Mouse (Mus musculus) midbrain, postnatal 0 days (tissue): ENCODE data around the gene Bhlhe41. TPM values are rescaled to one million over a fixed set of nuclear protein-coding genes. Genes with fewer than 3 reads are reported as not detected.
A peak's percentile ranks its signal among the peaks of the same experiment; 100 is the strongest.

Source experiments
- ATAC-seq: fragments of 200-750 bp; cut with Nextera tagmentation; 2 replicates; pipeline ENCODE4 v1.8.0; 2017; ENCODE audit warnings: moderate number of reproducible peaks, mild to moderate bottlenecking, moderate TSS enrichment, moderate library complexity; ENCODE audit not compliant: low FRiP score
- DNase-seq: peaks from one replicate; pipeline ENCODE4 v3.0.0-alpha.2; 2015; ENCODE audit warnings: low spot score
- H3K27ac ChIP-seq: fragments of 300-500 bp; sonication (generic); 2 replicates; pipeline ENCODE4 v1.5.1; 2014; ENCODE audit warnings: low read depth, mild to moderate bottlenecking, low read length, mixed read lengths
- H3K27me3 ChIP-seq: fragments of 300-500 bp; sonication (generic); 2 replicates; pipeline ENCODE4 v1.6.1; 2014; ENCODE audit warnings: low read length, control low read depth, mixed read lengths; ENCODE audit not compliant: insufficient read depth
- H3K36me3 ChIP-seq: fragments of 300-500 bp; sonication (generic); 2 replicates; pipeline ENCODE4 v1.6.1; 2014; ENCODE audit warnings: low read length, control low read depth, mixed read lengths; ENCODE audit not compliant: insufficient read depth
- H3K4me1 ChIP-seq: fragments of 300-500 bp; sonication (generic); 2 replicates; pipeline ENCODE4 v1.6.1; 2014; ENCODE audit warnings: mild to moderate bottlenecking, control low read depth, antibody characterized with exemption, low read length, mixed read lengths; ENCODE audit not compliant: insufficient read depth
- H3K4me2 ChIP-seq: fragments of 300-500 bp; sonication (generic); 2 replicates; pipeline ENCODE4 v1.6.1; 2014; ENCODE audit warnings: low read depth, mild to moderate bottlenecking, low read length, mixed read lengths; ENCODE audit not compliant: poor library complexity, severe bottlenecking
- H3K4me3 ChIP-seq: fragments of 300-500 bp; sonication (generic); 2 replicates; pipeline ENCODE4 v1.5.1; 2014; ENCODE audit warnings: low read depth, mild to moderate bottlenecking, low read length, moderate library complexity
- H3K9ac ChIP-seq: fragments of 300-500 bp; sonication (generic); replicated peaks from 2 replicates; pipeline ENCODE4 v1.6.1; 2014; ENCODE audit warnings: mild to moderate bottlenecking, low read length, moderate library complexity, mixed read lengths; ENCODE audit not compliant: poor library complexity, severe bottlenecking
- H3K9me3 ChIP-seq: fragments of 300-500 bp; sonication (generic); 2 replicates; pipeline ENCODE4 v1.6.1; 2016; ENCODE audit warnings: low read length, control low read depth
- CTCF ChIP-seq: IDR thresholded peaks from 2 replicates; pipeline ENCODE4 v1.5.1; 2016; ENCODE audit warnings: antibody characterized with exemption, mild to moderate bottlenecking
- WGBS: fragments of 180-500 bp; shearing (Covaris S2); extraction: QIAGEN DNeasy Blood & Tissue Kit; methylation state at CpG from one replicate; pipeline ENCODE4 v1.1.7; 2014; 5-methylcytosine and 5-hydroxymethylcytosine counted together
- polyA plus RNA-seq: library from polyadenylated mRNA; unstranded; fragments of >200 nt; fragmentation: Nextera tagmentation; extraction: Ambion mirVana; gene quantifications from 2 replicates; pipeline ENCODE4 v1.2.1, GENCODE M21; 2015
- total RNA-seq: library from RNA; depleted of rRNA; stranded (reverse); fragments of >200 nt; gene quantifications from 2 replicates; pipeline ENCODE4 v1.2.3, GENCODE M21; 2014

Bhlhe41 gene
- total and polyA plus RNA-seq, 2 experiments from 2014 or later, result 6.4 to 8.3 TPM

DNA sequence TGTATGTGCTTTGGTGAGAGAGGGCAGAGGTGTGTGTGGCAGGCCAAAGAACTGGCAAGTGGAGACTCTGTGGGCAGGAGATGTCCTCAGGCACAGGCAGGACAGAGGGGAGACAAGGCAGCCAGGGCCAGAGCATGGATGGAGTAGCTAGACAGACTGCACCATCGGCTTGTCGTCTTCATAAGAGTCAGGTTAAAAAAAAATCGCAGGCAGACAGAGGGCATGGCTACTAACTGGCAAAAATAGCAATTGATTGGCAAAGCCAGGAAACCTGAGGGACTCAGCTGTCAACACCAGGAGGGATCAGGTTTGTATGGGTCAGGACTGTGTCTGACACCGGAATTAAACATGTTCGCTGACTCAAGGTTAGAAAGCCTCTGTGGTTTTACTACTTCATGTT lies 10.6 kb downstream of the Bhlhe41 start:
- H3K4me2 ChIP-seq, result no peak overlapping the region
- no peak for DNase-seq
- no peak for TF ChIP-seq CTCF
- H3K4me3 ChIP-seq, result no peak overlapping the region
- H3K27me3 ChIP-seq, result no peaks in the 10 kb centered on the region
- no peak overlapping the region for H3K27ac ChIP-seq
- H3K4me1 ChIP-seq, result peaks cover 4% of the 10 kb centered on the region; the same call in 1 of the 2 replicates
- H3K9ac ChIP-seq, result 0 out of 2 replicates have a peak overlapping the region, but pooled peaks have one; percentile 19
- no peak for ATAC-seq
- 55% methylated on average over 5 of the region's 5 CpGs for WGBS
- no peaks in the 10 kb centered on the region for H3K9me3 ChIP-seq
- no peaks in the 10 kb centered on the region for H3K36me3 ChIP-seq

GRCm38 (mm10) chr6:145853356-145854079 lies 11.8 kb downstream of the Bhlhe41 start:
- H3K27ac ChIP-seq, result no peak overlapping the region
- H3K4me1 ChIP-seq, result peaks cover 4% of the 10 kb centered on the region; the same call in 1 of the 2 replicates
- no peak for DNase-seq
- no peak overlapping the region for H3K4me2 ChIP-seq
- no peaks in the 10 kb centered on the region for H3K27me3 ChIP-seq
- H3K9me3 ChIP-seq, result no peaks in the 10 kb centered on the region
- 92% methylated on average over 10 of the region's 10 CpGs for WGBS
- H3K9ac ChIP-seq, result no peak overlapping the region
- no peak for TF ChIP-seq CTCF
- H3K36me3 ChIP-seq, result no peaks in the 10 kb centered on the region
- H3K4me3 ChIP-seq, result no peak overlapping the region
- no peak for ATAC-seq

GRCm38 (mm10) chr6:145852708-145853107 lies 12.7 kb downstream of the Bhlhe41 start:
- no peak overlapping the region for H3K27ac ChIP-seq
- no peak overlapping the region for H3K4me2 ChIP-seq
- no peaks in the 10 kb centered on the region for H3K9me3 ChIP-seq
- 93% methylated on average over 7 of the region's 7 CpGs for WGBS
- H3K36me3 ChIP-seq, result no peaks in the 10 kb centered on the region
- H3K27me3 ChIP-seq, result no peaks in the 10 kb centered on the region
- no peak for TF ChIP-seq CTCF
- no peak for ATAC-seq
- H3K4me1 ChIP-seq, result peaks cover 4% of the 10 kb centered on the region; the same call in 1 of the 2 replicates
- no peak overlapping the region for H3K9ac ChIP-seq
- no peak overlapping the region for H3K4me3 ChIP-seq
- no peak for DNase-seq

DNA sequence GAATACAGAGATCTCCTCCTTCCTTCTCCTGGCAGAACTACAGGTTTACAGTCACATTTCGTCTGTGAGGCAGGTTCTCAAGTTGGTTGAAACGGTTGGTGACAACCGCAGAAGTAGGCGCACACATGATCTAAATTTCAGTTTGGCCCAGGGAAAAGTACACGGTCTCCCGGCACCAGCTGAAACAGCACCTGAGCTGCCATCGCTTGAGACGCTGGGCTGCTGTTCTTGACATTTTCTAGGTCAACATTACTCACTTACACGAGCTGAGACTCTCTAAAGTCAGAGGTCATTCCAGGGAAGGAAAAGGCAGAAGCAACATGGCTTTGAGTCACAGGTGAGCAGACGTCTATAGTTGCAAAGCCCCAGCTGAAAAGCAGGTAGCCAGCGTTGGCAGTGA lies 13.4 kb downstream of the Bhlhe41 start:
- Histone ChIP-seq H3K9ac (no peak overlapping the region), H3K9me3 (no peaks in the 10 kb centered on the region), H3K4me2 (no peak overlapping the region), H3K27me3 (no peaks in the 10 kb centered on the region), H3K27ac (no peak overlapping the region), H3K4me1 (peaks cover 4% of the 10 kb centered on the region; the same call in 1 of the 2 replicates), H3K4me3 (no peak overlapping the region), H3K36me3 (no peaks in the 10 kb centered on the region)
- TF ChIP-seq CTCF, result no peak
- DNase-seq (no peak), ATAC-seq (no peak)
- 88% methylated on average over 11 of the region's 11 CpGs for WGBS

DNA sequence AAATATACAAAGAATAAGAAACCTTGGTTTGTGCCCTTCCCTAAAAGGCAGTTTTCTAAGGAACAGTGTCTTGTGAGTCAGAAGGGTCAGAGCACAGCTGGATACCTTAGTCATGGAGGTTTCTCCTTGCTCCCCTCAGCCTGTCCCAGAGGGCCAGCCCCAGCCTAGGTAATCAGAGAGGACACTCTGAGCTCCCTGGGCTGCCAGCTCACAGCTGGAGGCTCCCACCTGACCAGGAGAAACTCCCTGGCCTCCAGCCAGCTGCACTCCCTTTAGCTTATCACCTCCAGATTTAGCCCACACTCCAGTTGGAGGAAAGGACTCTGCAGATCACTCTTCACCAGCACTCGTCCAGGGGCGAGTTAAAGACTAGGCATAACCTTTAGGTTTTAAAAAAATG lies 14.6 kb downstream of the Bhlhe41 start:
- Histone ChIP-seq H3K4me3 (no peak overlapping the region), H3K4me1 (no peaks in the 10 kb centered on the region; the same call in 1 of the 2 replicates), H3K27me3 (no peaks in the 10 kb centered on the region), H3K9me3 (no peaks in the 10 kb centered on the region), H3K27ac (no peak overlapping the region), H3K9ac (no peak overlapping the region), H3K4me2 (no peak overlapping the region), H3K36me3 (no peaks in the 10 kb centered on the region)
- DNase-seq (no peak), ATAC-seq (no peak)
- no peak for TF ChIP-seq CTCF
- WGBS, result 66% methylated on average over 2 of the region's 2 CpGs

- no peak for ATAC-seq
Observed at GRCm38 (mm10) chr6:145847661-145848060, 17.7 kb downstream of the Bhlhe41 start.

More at GRCm38 (mm10) chr6:145847661-145848060, 17.7 kb downstream of the Bhlhe41 start:
- H3K27ac ChIP-seq, result no peak overlapping the region
- H3K9ac ChIP-seq, result no peak overlapping the region
- WGBS, result 89% methylated on average over 8 of the region's 8 CpGs
- H3K4me3 ChIP-seq, result no peak overlapping the region
- no peak overlapping the region for H3K4me2 ChIP-seq
- TF ChIP-seq CTCF, result no peak
- H3K4me1 ChIP-seq, result no peaks in the 10 kb centered on the region
- H3K27me3 ChIP-seq, result no peaks in the 10 kb centered on the region
- DNase-seq, result no peak
- no peaks in the 10 kb centered on the region for H3K36me3 ChIP-seq
- H3K9me3 ChIP-seq, result no peaks in the 10 kb centered on the region
